Mouse (Mus musculus): ENCODE measurements around the gene Rpa3. TPM values are rescaled to one million over a fixed set of nuclear protein-coding genes. Genes with fewer than 3 reads are reported as not detected.

The Rpa3 gene
- 46.8 TPM for polyA plus RNA-seq (2014; fragmentation: Illumina TruSeq; extraction: RNeasy Lipid Tissue Mini Kit (QIAGEN cat#74804); ENCODE audit: low read depth, low replicate concordance)

DNA sequence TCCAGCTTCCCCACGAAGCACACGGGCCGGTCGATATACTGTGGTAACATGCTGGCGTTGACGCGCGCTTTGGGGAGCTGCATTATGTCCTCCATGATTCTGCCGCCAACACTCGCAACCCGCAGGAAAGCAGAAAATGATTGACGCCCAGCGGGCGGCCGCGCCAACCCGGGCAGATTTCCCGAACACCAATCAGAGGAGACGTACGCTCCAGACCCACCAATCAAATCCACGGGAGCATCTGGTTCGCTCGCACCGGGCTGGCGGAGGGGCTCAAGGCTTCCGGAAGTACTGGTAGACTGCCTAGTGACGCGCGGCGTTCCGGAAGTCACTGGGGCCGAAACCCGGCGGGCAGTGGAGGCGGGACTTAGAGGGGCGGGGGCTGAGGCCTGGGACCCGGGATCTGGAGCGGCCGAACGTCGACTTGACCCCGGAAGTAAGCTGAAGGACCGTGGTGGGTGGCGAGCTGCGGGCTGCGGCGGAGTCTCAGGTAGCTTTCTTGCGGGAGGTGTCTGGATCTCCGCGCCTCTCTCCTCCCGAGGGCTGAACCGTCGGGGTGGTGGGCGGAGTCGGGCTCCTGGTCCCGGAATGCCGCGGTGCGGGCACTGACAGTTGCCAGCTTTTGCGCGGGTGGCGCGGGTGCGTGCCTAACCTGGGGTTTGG lies at the start of gene Rpa3, which contains the start of the genes Umad1 and Gm45062:
Rpa3 (minus strand) TSS at position 170 of the 663 bp plus-strand sequence.
Umad1 (plus strand) TSS at position 285 of the 663 bp plus-strand sequence.
Gm45062 (plus strand) TSS at position 447 of the 663 bp plus-strand sequence.

DNA sequence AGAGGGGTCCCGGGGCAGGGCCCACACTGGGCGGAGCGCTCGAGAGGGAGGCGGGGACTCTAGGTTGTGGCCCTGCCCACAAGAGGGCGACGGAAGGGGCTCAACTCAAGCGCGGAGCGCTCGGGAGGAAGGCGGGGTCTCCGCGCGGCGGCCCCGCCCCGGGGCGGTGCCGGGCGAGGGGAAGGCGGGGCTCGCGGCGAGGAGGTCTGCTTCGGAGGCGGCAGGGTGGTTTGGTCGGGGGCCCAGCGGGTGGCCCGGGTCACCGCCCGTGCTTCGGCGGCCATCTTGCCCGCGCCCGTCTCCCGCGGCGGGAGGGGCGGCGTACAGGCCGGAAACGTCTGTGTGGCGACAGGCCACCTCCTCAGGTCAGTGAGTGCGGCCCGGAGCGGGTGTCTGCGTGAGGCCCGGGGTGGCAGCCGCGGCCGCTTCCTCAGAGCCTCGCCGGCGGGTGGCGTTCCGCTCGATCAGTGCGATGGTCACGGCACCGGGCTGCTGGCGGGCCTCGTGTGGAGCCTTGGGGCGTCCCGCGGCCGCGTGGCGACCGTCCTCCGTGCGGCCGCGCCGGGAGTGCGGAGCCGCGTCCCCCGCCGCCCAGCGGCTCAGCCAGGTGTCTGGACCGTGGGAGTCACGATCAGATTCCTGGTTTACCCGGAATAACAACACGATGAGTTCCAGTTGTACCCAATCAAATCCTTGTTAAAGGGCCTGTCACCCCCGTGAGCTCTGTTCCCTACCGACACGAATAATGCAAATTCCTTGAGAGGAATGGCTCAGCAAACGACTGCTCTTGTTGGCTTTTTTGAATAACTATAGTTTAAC lies 49.7 kb downstream of the Rpa3 start, which contains the start of gene Mios:
Mios (plus strand) TSS at position 176 of the 819 bp plus-strand sequence.

Other genes with a start within 250 kb of the Rpa3 start
- gene Col28a1, start 66.6 kb downstream of the Rpa3 start, polyA plus RNA-seq (2014; fragmentation: Illumina TruSeq; extraction: RNeasy Lipid Tissue Mini Kit (QIAGEN cat#74804); ENCODE audit: low read depth, low replicate concordance): 2.4 TPM
- 39.0 TPM for gene Mios, start 50.0 kb downstream of the Rpa3 start, polyA plus RNA-seq (2014; fragmentation: Illumina TruSeq; extraction: RNeasy Lipid Tissue Mini Kit (QIAGEN cat#74804); ENCODE audit: low read depth, low replicate concordance)
- 36.6 TPM for gene Umad1, start 115 bp upstream of the Rpa3 start, polyA plus RNA-seq (2014; fragmentation: Illumina TruSeq; extraction: RNeasy Lipid Tissue Mini Kit (QIAGEN cat#74804); ENCODE audit: low read depth, low replicate concordance)
- 28.7 TPM for gene Gm45062, start 277 bp upstream of the Rpa3 start, polyA plus RNA-seq (2014; fragmentation: Illumina TruSeq; extraction: RNeasy Lipid Tissue Mini Kit (QIAGEN cat#74804); ENCODE audit: low read depth, low replicate concordance)